Mouse (Mus musculus): ENCODE measurements around the gene Dmrt2. TPM values are rescaled to one million over a fixed set of nuclear protein-coding genes. Genes with fewer than 3 reads are reported as not detected.

The Dmrt2 gene
- total RNA-seq (2014; fragmentation: Nextera tagmentation) (0.82 TPM in 1 of 2 replicates, not detected in the other), total RNA-seq (2017) (not detected in 2 replicates)

- peak; percentile 88 for ATAC-seq (replicated peaks; ENCODE audit: poor library complexity, severe bottlenecking)
These were observed at the start of gene Dmrt2 for GRCm38 (mm10) chr19:25672101-25672950. Dmrt2 (plus strand) TSS chr19:25672411.

GRCm38 (mm10) chr19:25628490-25628889 lies 43.7 kb upstream of the Dmrt2 start:
- peak; percentile 88 for ATAC-seq (replicated peaks; ENCODE audit: poor library complexity, severe bottlenecking)

- no peak for ATAC-seq (replicated peaks; ENCODE audit: poor library complexity, severe bottlenecking)
These were observed 37.1 kb upstream of the Dmrt2 start for GRCm38 (mm10) chr19:25635119-25635518.

GRCm38 (mm10) chr19:25635622-25636244 lies 36.5 kb upstream of the Dmrt2 start:
- ATAC-seq (replicated peaks; ENCODE audit: poor library complexity, severe bottlenecking): peak; percentile 62

- no peak for ATAC-seq (replicated peaks; ENCODE audit: poor library complexity, severe bottlenecking)
These were observed 33.3 kb upstream of the Dmrt2 start for GRCm38 (mm10) chr19:25638766-25639361.

- no peak for ATAC-seq (replicated peaks; ENCODE audit: poor library complexity, severe bottlenecking)
These were observed 30.4 kb upstream of the Dmrt2 start for GRCm38 (mm10) chr19:25641786-25642185.

GRCm38 (mm10) chr19:25647136-25647535 lies 25.1 kb upstream of the Dmrt2 start:
- ATAC-seq (replicated peaks; ENCODE audit: poor library complexity, severe bottlenecking): no peak

- ATAC-seq (replicated peaks; ENCODE audit: poor library complexity, severe bottlenecking): no peak
These were observed 23.5 kb upstream of the Dmrt2 start for GRCm38 (mm10) chr19:25648701-25649100.

- no peak for ATAC-seq (replicated peaks; ENCODE audit: poor library complexity, severe bottlenecking)
These were observed 21.7 kb upstream of the Dmrt2 start for GRCm38 (mm10) chr19:25650474-25650873.

- ATAC-seq (replicated peaks; ENCODE audit: poor library complexity, severe bottlenecking): no peak
These were observed 19.7 kb upstream of the Dmrt2 start for GRCm38 (mm10) chr19:25652560-25652959.

- ATAC-seq (replicated peaks; ENCODE audit: poor library complexity, severe bottlenecking): no peak
These were observed 18.0 kb upstream of the Dmrt2 start for GRCm38 (mm10) chr19:25654034-25654749.

GRCm38 (mm10) chr19:25665486-25666339 lies 6.5 kb upstream of the Dmrt2 start:
- no peak; the same call in 1 of the 2 replicates for ATAC-seq (replicated peaks; ENCODE audit: poor library complexity, severe bottlenecking)

GRCm38 (mm10) chr19:25667836-25668235 lies 4.4 kb upstream of the Dmrt2 start:
- ATAC-seq (replicated peaks; ENCODE audit: poor library complexity, severe bottlenecking): no peak

GRCm38 (mm10) chr19:25669593-25670248 lies 2.5 kb upstream of the Dmrt2 start:
- ATAC-seq (replicated peaks; ENCODE audit: poor library complexity, severe bottlenecking): no peak

GRCm38 (mm10) chr19:25670571-25671285 lies 1.5 kb upstream of the Dmrt2 start:
- no peak for ATAC-seq (replicated peaks; ENCODE audit: poor library complexity, severe bottlenecking)

- no peak for ATAC-seq (replicated peaks; ENCODE audit: poor library complexity, severe bottlenecking)
These were observed 530 bp upstream of the Dmrt2 start for GRCm38 (mm10) chr19:25671681-25672080.

- 0 out of 2 replicates have a peak, but pooled peaks have one; percentile 15 for ATAC-seq (replicated peaks; ENCODE audit: poor library complexity, severe bottlenecking)
These were observed 1.2 kb downstream of the Dmrt2 start for GRCm38 (mm10) chr19:25673224-25674055.

- no peak for ATAC-seq (replicated peaks; ENCODE audit: poor library complexity, severe bottlenecking)
These were observed 1.8 kb downstream of the Dmrt2 start for GRCm38 (mm10) chr19:25674056-25674420.
